Mouse (Mus musculus) kidney, adult 2 months (tissue): ENCODE measurements around the gene Brsk1. TPM values are rescaled to one million over a fixed set of nuclear protein-coding genes. Genes with fewer than 3 reads are reported as not detected.
A peak's percentile ranks its signal among the peaks of the same experiment; 100 is the strongest.

Source experiments
- DNase-seq: peaks from one replicate; pipeline ENCODE4 v3.0.0; 2021
- H3K27ac ChIP-seq: fragments of 200-500 bp; 2 replicates; pipeline ENCODE4 v1.5.1; 2012; ENCODE audit warnings: low read depth, low read length, control low read depth, inconsistent platforms; ENCODE audit not compliant: insufficient read depth
- H3K27me3 ChIP-seq: fragments of 200-500 bp; replicated peaks from 2 replicates; pipeline ENCODE4 v1.6.1; 2012; ENCODE audit warnings: mild to moderate bottlenecking, moderate library complexity, low read length, inconsistent platforms; ENCODE audit not compliant: control insufficient read depth, insufficient read depth
- H3K36me3 ChIP-seq: fragments of 200-500 bp; 2 replicates; pipeline ENCODE4 v1.6.1; 2012; ENCODE audit warnings: mild to moderate bottlenecking, moderate library complexity, low read length, inconsistent platforms; ENCODE audit not compliant: control insufficient read depth, insufficient read depth
- H3K4me1 ChIP-seq: fragments of 200-500 bp; 2 replicates; pipeline ENCODE4 v1.6.1; 2011; ENCODE audit warnings: low read length; ENCODE audit not compliant: control insufficient read depth, insufficient read depth
- H3K4me3 ChIP-seq: fragments of 200-500 bp; 2 replicates; pipeline ENCODE4 v1.5.1; 2011; ENCODE audit warnings: mild to moderate bottlenecking, low read depth, low read length, control low read depth; ENCODE audit not compliant: insufficient read depth
- CTCF ChIP-seq: fragments of 200-500 bp; conservative IDR thresholded peaks from 2 replicates; pipeline ENCODE4 v1.5.1; 2011; ENCODE audit warnings: low read depth, mild to moderate bottlenecking, control low read depth, low read length, moderate library complexity, mixed read lengths; ENCODE audit not compliant: insufficient read depth, insufficient read length
- POLR2A ChIP-seq: fragments of 200-500 bp; IDR thresholded peaks from one replicate; pipeline ENCODE4 v1.6.1; 2011; ENCODE audit warnings: low read depth, low read length, control low read depth
- WGBS: fragments of 180-500 bp; shearing (Covaris S2); methylation state at CpG from one replicate; pipeline ENCODE4 v1.1.7; 2018; 5-methylcytosine and 5-hydroxymethylcytosine counted together
- polyA plus RNA-seq: library from polyadenylated mRNA; depleted of rRNA; stranded (reverse); fragments of >200 nt; gene quantifications from 2 replicates; pipeline ENCODE4 v1.2.3, GENCODE M21; 2012; rRNA removed

The Brsk1 gene
- 1.7 and 2.3 TPM in 2 replicates for polyA plus RNA-seq

DNA sequence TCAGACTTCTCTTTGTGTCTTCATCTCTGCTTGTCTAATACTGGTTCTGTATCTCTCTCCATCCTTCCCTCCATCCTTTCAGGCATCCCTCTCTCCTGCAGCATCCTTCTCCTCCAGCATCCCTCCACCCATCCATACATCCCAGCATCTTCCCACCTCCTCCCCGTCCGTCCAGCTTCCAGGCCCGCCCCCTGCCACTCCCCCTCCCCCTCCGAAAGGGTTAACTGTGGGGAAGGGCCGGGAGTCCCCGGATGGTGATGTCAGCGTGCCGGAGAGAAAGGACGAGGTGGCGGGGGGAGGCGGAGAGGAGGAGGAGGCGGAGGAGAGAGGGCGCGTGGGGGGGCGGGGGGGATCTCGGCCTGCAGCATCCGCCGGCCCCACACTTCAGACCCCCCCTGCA is at the start of gene Brsk1:
Gene Brsk1 (plus strand): TSS at position 218 of the 400 bp plus-strand sequence.
- no peaks in the 10 kb centered on the region for H3K36me3 ChIP-seq
- peak within 1 kb of the TSS; percentile 50; the same call in 1 of the 2 replicates for H3K4me3 ChIP-seq
- H3K27ac ChIP-seq, result no peak within 1 kb of the TSS
- H3K4me1 ChIP-seq, result no peaks in the 10 kb centered on the region
- no peak for TF ChIP-seq POLR2A
- TF ChIP-seq CTCF, result no peak
- H3K27me3 ChIP-seq, result no peaks in the 10 kb centered on the region
- 0% methylated on average over 12 of the region's 18 CpGs for WGBS
- peak; percentile 30 for DNase-seq

DNA sequence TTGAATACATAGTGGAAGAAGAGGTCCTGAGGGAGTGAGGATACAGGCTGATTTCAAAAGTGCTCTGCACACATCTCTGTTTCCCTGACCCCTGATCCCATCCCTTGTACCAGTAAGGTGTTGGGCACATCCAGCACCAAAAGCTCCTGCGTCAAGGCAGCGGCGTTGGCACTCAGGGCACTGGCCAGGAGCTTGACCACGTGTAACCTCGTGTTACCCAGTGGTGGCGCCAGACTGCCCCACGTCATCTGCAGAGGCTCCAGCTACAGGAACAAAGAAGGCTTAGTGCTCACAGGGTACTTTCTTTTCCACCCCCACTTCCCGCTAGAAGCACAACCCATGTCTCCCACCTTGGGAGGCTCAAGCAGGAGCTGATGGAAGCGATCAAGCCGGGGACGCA is 49.2 kb upstream of the Brsk1 start:
- DNase-seq, result no peak
- Histone ChIP-seq H3K27ac (no peak overlapping the region), H3K4me1 (no peaks in the 10 kb centered on the region), H3K27me3 (no peaks in the 10 kb centered on the region), H3K36me3 (peaks cover 4% of the 10 kb centered on the region), H3K4me3 (no peak overlapping the region)
- WGBS, result 80% methylated on average over 11 of the region's 11 CpGs
- no peak for TF ChIP-seq POLR2A
- TF ChIP-seq CTCF, result peak; percentile 26

- no peaks in the 10 kb centered on the region for H3K4me1 ChIP-seq
- peaks cover 4% of the 10 kb centered on the region for H3K36me3 ChIP-seq
- TF ChIP-seq CTCF, result no peak
- TF ChIP-seq POLR2A, result no peak
- H3K4me3 ChIP-seq, result no peak overlapping the region
- no peaks in the 10 kb centered on the region for H3K27me3 ChIP-seq
- WGBS, result 70% methylated on average over 7 of the region's 7 CpGs
- DNase-seq, result no peak
- H3K27ac ChIP-seq, result no peak overlapping the region
Observed at GRCm38 (mm10) chr7:4641956-4642355, 48.4 kb upstream of the Brsk1 start.

- Histone ChIP-seq H3K4me1 (no peaks in the 10 kb centered on the region), H3K4me3 (no peak overlapping the region), H3K27ac (no peak overlapping the region), H3K36me3 (peaks cover 1% of the 10 kb centered on the region), H3K27me3 (no peaks in the 10 kb centered on the region)
- no peak for TF ChIP-seq POLR2A
- TF ChIP-seq CTCF, result no peak
- no peak for DNase-seq
- WGBS, result 91% methylated on average over 6 of the region's 6 CpGs
Observed at GRCm38 (mm10) chr7:4643225-4643624, 47.2 kb upstream of the Brsk1 start.

DNA sequence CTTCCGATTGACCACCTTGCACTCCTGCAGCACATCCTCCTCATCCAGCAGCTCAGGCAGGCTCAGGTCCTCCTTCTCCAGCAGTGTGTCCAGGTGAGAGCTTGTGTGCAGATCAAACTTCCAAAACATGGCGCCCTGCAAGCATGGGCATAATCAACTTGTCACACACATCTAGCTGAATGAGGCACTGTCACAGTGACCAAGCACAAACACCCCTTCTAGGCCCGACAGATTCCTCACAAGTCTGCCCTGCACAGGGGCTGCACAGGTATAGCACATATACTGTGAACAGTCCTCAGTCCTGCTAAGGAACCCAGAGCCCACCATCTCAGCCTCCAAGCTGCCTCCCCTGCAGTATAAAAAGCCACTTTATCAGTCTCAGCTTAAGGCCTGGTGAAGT is 43.6 kb upstream of the Brsk1 start:
- Histone ChIP-seq H3K4me3 (no peak overlapping the region), H3K4me1 (peaks cover 7% of the 10 kb centered on the region), H3K27ac (no peak overlapping the region), H3K27me3 (no peaks in the 10 kb centered on the region), H3K36me3 (no peaks in the 10 kb centered on the region; the same call in 1 of the 2 replicates)
- DNase-seq, result no peak
- TF ChIP-seq CTCF (no peak), POLR2A (no peak)
- WGBS, result 81% methylated on average over 3 of the region's 3 CpGs

DNA sequence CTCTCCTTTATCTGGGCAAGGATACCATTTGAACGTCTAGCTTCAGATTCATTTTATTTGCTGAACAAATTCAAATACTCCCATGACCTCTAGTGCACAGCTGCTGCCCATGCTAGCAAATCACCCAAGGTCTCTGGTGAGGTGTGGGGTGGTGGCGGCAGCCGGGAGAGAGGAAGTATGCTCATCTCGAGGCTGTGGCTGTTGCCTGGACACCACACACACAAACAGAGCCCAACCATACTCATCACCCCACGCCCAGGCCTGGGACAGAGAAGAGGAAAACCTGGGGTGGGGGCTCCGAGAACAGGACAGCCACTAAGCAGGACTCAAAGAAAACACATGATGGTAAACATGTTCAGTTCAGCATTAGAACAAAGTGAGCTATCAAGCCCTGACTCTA is 43.1 kb upstream of the Brsk1 start:
- H3K4me1 ChIP-seq, result peaks cover 8% of the 10 kb centered on the region
- H3K27me3 ChIP-seq, result no peaks in the 10 kb centered on the region
- H3K36me3 ChIP-seq, result no peaks in the 10 kb centered on the region; the same call in 1 of the 2 replicates
- TF ChIP-seq CTCF, result no peak
- TF ChIP-seq POLR2A, result no peak
- H3K27ac ChIP-seq, result no peak overlapping the region
- H3K4me3 ChIP-seq, result no peak overlapping the region
- DNase-seq, result no peak
- WGBS, result 32% methylated on average over 6 of the region's 6 CpGs

- H3K4me1 ChIP-seq, result peaks cover 14% of the 10 kb centered on the region
- 52% methylated on average over 2 of the region's 2 CpGs for WGBS
- no peak for DNase-seq
- H3K36me3 ChIP-seq, result no peaks in the 10 kb centered on the region
- H3K27me3 ChIP-seq, result no peaks in the 10 kb centered on the region
- no peak overlapping the region for H3K4me3 ChIP-seq
- H3K27ac ChIP-seq, result no peak overlapping the region
- TF ChIP-seq CTCF (no peak), POLR2A (no peak)
Observed at GRCm38 (mm10) chr7:4647992-4648391, 42.4 kb upstream of the Brsk1 start.
